Mouse (Mus musculus): ENCODE data around the gene Cry2.

Gene Cry2

GRCm38 (mm10) chr2:92372767-92373436 is 60.9 kb downstream of the Cry2 start:
- intact Hi-C loops (cut with DNase I): no loop called here

- intact Hi-C loops (cut with DNase I): no loop called here
These were observed 61.7 kb downstream of the Cry2 start for GRCm38 (mm10) chr2:92371971-92372690.

GRCm38 (mm10) chr2:92370821-92371805 is 62.7 kb downstream of the Cry2 start:
- intact Hi-C loops (cut with DNase I): no loop called here

GRCm38 (mm10) chr2:92370375-92370774 is 63.5 kb downstream of the Cry2 start:
- intact Hi-C loops (cut with DNase I): no loop called here

GRCm38 (mm10) chr2:92367383-92368029 is 66.3 kb downstream of the Cry2 start:
- intact Hi-C loops (cut with DNase I): no loop called here

DNA sequence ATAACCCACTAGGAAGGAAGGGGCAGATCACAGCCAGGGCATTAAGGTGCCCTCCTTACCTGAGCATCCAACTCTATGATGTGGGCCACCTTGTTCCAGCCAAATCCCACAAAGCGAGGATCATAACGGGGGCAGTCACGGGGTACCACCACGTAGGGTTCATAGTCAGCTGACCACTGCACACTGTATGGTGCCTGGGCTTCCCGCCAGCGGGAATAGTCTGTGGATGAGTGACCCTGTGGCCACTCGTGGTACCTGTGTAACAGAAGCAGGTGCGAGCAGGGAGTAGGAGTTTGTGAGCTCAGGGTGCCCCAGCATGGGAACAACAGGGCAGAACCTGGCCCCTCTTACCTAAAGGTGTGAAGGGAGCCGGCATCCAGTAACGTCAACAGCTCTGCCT is 68.3 kb downstream of the Cry2 start:
- intact Hi-C loops (cut with DNase I): no loop called here

DNA sequence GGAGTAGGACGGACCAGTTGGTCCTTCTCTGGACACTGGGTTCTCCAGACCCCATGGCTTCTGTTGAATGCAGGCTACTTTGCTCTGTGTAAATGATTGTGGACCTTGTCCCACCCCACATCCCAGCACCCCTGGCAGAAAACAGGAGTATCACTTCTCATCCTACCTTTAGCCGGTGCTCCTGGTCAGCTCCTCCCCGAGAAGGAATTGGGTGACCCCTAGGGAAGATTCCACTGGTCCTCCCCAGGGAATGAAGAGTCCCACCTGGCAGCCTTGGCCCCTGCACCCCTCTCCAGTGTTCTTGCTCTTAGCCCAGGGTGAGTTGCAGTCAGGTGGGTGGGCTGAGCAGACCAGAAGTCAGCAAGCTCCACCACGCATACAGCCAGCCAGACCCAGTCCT is 69.8 kb downstream of the Cry2 start:
- intact Hi-C loops (cut with DNase I): no loop called here

DNA sequence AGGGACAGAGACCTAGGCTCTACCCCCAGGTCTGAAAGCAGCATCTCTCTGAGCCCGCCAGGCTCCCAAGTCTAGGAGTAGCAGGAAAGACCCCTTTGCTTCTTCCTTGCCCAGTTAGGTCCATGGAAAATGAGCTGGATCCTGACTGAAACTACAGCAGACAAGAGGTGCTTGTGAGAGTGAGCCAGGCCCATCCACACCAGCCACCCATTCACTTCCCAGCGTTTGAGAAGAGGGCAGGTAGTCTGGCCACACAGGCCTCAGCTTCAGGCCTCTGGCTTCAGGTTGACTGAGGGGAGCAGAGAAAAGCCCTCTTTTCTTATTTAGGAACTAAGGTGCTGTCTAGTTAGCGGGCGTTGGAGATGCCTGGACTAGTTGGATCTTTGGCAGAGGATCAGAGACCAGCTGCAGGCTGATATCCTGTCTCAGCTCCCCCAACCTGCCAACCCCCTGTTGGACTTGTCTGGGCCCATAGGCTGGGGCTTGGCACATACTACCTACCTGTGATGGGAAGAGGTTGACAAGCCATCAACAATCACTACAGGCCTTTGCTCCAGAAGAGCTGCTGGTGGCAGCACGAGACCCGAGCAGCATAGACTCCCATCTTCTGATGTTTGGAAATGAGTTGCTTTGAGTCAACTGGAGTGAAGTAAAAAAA is 71.1 kb downstream of the Cry2 start:
- intact Hi-C loops (cut with DNase I): no loop called here

GRCm38 (mm10) chr2:92361795-92362194 is 72.0 kb downstream of the Cry2 start:
- intact Hi-C loops (cut with DNase I): no loop called here

DNA sequence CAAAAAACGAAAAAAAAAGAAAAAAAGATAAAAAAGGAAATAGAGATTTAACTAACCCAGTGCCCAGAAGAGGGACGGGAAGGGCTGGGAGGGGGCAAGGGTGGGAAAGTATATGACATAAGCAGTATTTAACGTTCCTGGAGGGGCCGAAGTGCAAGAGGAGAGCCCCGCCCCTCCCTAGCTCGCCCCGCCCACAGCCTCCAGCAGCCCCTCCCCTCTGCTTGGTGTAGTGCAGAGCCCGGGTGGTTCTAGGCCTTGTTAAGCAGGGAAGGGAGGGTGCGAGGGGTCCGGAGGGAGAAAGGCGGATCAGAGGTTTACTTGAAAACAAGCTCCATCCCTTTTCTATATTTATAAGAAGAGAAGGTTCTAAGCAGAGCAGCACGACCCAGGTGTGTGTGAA is 73.0 kb downstream of the Cry2 start:
- intact Hi-C loops (cut with DNase I): no loop called here

DNA sequence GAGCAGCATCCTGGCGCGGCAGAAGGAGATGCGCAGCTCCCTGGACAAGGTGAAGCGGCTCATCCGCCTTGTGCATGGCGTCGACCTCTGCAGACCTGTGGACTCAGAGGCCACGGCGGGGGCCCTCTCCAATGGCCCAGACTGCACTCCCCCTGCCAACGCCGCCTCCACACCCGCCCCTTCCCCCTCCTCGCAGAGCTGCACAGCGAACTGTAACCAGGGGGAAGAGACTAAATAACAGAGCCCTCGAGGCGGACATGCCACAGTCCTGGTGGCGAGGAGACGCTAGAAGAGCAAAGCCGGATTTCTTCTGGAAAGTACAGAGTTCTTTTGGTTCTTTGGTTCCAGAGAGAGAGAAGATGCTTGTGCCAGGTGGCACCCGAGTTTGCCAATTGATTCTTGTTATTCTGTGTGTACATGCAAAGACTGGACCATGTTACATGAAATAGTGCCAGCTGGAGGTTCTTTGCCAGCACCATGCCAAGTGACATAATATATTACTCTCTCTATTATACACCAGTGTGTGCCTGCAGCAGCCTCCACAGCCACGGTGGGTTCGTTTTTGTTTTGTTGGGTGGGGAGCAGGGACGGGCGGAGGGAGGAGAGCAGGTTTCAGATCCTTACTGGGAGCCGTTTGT is 73.5 kb downstream of the Cry2 start:
- intact Hi-C loops (cut with DNase I): no loop called here

- intact Hi-C loops (cut with DNase I): no loop called here
These were observed 74.5 kb downstream of the Cry2 start for GRCm38 (mm10) chr2:92359301-92359700.

DNA sequence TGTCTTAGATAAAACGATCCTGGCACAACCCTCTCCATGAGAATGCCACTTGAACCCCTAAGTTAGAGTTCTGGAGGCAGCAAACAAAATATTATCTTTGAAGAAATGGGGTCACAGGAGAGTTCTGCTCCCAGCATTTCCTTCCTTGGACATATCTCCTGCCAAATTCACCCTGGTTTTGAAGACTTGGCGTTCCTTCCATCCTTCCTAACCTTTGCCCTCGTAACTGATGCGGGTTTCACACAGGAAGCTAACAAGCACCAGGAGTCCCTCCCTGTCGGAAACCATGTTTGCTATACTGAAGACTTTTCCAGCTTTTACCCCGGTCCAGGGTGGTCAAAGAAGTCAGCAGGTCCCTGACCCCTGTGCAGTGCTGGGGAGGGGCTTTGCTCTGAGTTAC is 79.6 kb downstream of the Cry2 start:
- intact Hi-C loops (cut with DNase I): no loop called here

Small RNAs within 50 kb of the gene (microRNA-seq; reads per million reads assigned to microRNA genes)
- 0.46 to 0.62 reads per million in 2 experiments for gene Mir7000
